ENCODE assay signal across 32 mouse cellular contexts in the genomic region with DNA sequence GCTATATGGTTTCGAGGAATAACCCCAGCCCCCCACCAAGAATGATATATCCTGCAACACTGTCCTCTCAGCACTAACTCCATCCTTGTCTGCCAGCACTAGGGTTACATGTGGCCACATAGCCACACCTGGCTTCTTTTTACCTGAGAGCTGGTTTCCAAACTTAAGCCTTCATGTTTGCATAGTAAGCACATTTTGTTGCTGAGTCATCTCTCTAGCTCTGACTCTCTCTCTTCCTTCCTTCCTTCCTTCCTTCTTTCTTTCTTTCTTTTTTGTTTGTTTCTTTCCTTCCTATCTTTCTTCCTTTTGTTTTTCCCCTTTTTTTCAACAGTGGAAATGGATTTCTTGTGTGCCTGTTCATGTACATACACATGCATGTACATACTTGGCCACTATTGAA.
"Had no signal": no experiment of that assay in that cellular context is flagged by ENCODE, and none has a peak within 500 bp of the region (broad histone marks: within the 10 kb centered on the region; RNA-seq: fewer than 3 reads in every experiment).

No protein-coding gene starts in this region.

- H3K4me1 ChIP-seq: limb, embryonic 10.5 days; limb, embryonic 12.5 days; limb, embryonic 13.5 days; limb, embryonic 15.5 days; liver, embryonic 12.5 days; liver, embryonic 13.5 days; liver, embryonic 15.5 days; lung, embryonic 15.5 days; megakaryocyte, embryonic 14.5 days; midbrain, embryonic 10.5 days; midbrain, embryonic 12.5 days; midbrain, embryonic 15.5 days; neural tube, embryonic 12.5 days had no signal

- H3K4me3 ChIP-seq: limb, embryonic 10.5 days; limb, embryonic 12.5 days; limb, embryonic 13.5 days; limb, embryonic 15.5 days; liver, embryonic 12.5 days; liver, embryonic 13.5 days; liver, embryonic 15.5 days; lung, embryonic 15.5 days; megakaryocyte, embryonic 14.5 days; midbrain, embryonic 10.5 days; midbrain, embryonic 12.5 days; midbrain, embryonic 13.5 days; midbrain, embryonic 15.5 days; myocyte; neural tube, embryonic 12.5 days had no signal

- H3K9me3 ChIP-seq: limb, embryonic 10.5 days; limb, embryonic 12.5 days; limb, embryonic 13.5 days; limb, embryonic 15.5 days; liver, embryonic 12.5 days; liver, embryonic 13.5 days; liver, embryonic 15.5 days; lung, embryonic 15.5 days; midbrain, embryonic 10.5 days; midbrain, embryonic 13.5 days; midbrain, embryonic 15.5 days; neural tube, embryonic 12.5 days had no signal

- H3K4me2 ChIP-seq: limb, embryonic 12.5 days; limb, embryonic 13.5 days; limb, embryonic 15.5 days; liver, embryonic 11.5 days; liver, embryonic 12.5 days; liver, embryonic 13.5 days; liver, embryonic 15.5 days; lung, embryonic 14.5 days; lung, embryonic 15.5 days; midbrain, embryonic 11.5 days; midbrain, embryonic 12.5 days; midbrain, embryonic 13.5 days; midbrain, embryonic 15.5 days; neural tube, embryonic 12.5 days had no signal

- H3K36me3 ChIP-seq: limb, embryonic 10.5 days; limb, embryonic 12.5 days; limb, embryonic 13.5 days; limb, embryonic 15.5 days; liver, embryonic 12.5 days; liver, embryonic 13.5 days; liver, embryonic 15.5 days; lung, embryonic 15.5 days; midbrain, embryonic 10.5 days; midbrain, embryonic 12.5 days; midbrain, embryonic 13.5 days; midbrain, embryonic 15.5 days; neural tube, embryonic 12.5 days had no signal

- H3K27me3 ChIP-seq: limb, embryonic 12.5 days; limb, embryonic 15.5 days; liver, embryonic 12.5 days; liver, embryonic 13.5 days; liver, embryonic 15.5 days; lung, embryonic 15.5 days; megakaryocyte, embryonic 14.5 days; midbrain, embryonic 12.5 days; midbrain, embryonic 13.5 days; midbrain, embryonic 15.5 days; neural tube, embryonic 12.5 days had no signal

- H3K9ac ChIP-seq: limb, embryonic 12.5 days; limb, embryonic 13.5 days; limb, embryonic 15.5 days; liver, embryonic 12.5 days; liver, embryonic 13.5 days; liver, embryonic 14.5 days; liver, embryonic 15.5 days; liver, postnatal 0 days; lung, embryonic 14.5 days; lung, embryonic 15.5 days; midbrain, embryonic 12.5 days; midbrain, embryonic 13.5 days; midbrain, embryonic 15.5 days; neural tube, embryonic 12.5 days had no signal

- DNase-seq: left cerebral cortex, postnatal 4 days; liver; liver, embryonic 13.5 days; liver, postnatal 0 days; lung, adult 18-20 months; lung, adult 2 months; lung, embryonic 14.5 days; lung, postnatal 10 days; lung, postnatal 14 days; lung, postnatal 36 days; lung, postnatal 4 days; midbrain, embryonic 14.5 days had no signal

- H3K27ac ChIP-seq: limb, embryonic 10.5 days; limb, embryonic 12.5 days; limb, embryonic 13.5 days; limb, embryonic 15.5 days; liver, embryonic 12.5 days; liver, embryonic 13.5 days; liver, embryonic 14.5 days; liver, embryonic 15.5 days; lung, embryonic 15.5 days; macrophage; midbrain, embryonic 10.5 days; midbrain, embryonic 12.5 days; midbrain, embryonic 13.5 days; midbrain, embryonic 15.5 days; neural tube, embryonic 12.5 days had no signal

- ATAC-seq: liver, embryonic 12.5 days; liver, postnatal 0 days; lung, postnatal 0 days; midbrain, embryonic 13.5 days; midbrain, embryonic 15.5 days; midbrain, embryonic 16.5 days had no signal
